Mouse (Mus musculus): ENCODE data around the gene Parn. TPM values are rescaled to one million over a fixed set of nuclear protein-coding genes. Genes with fewer than 3 reads are reported as not detected.

The Parn gene
- total RNA-seq, 2 experiments from 2014 or later, result 5.9 to 6.1 TPM

- no peak for DNase-seq
These were observed 117.3 kb downstream of the Parn start for GRCm38 (mm10) chr16:13550667-13551066.

GRCm38 (mm10) chr16:13549976-13550375 is 118.0 kb downstream of the Parn start:
- no peak for DNase-seq

GRCm38 (mm10) chr16:13541816-13542215 is 126.2 kb downstream of the Parn start:
- no peak for DNase-seq

- no peak for DNase-seq
These were observed 126.7 kb downstream of the Parn start for GRCm38 (mm10) chr16:13541121-13541747.

GRCm38 (mm10) chr16:13538933-13539648 is 128.9 kb downstream of the Parn start:
- no peak for DNase-seq

GRCm38 (mm10) chr16:13538213-13538932 is 129.6 kb downstream of the Parn start:
- no peak for DNase-seq

- DNase-seq, result no peak
These were observed 131.6 kb downstream of the Parn start for GRCm38 (mm10) chr16:13536404-13536803.

- DNase-seq, result no peak
These were observed 132.1 kb downstream of the Parn start for GRCm38 (mm10) chr16:13535856-13536255.

- no peak for DNase-seq
These were observed 135.1 kb downstream of the Parn start for GRCm38 (mm10) chr16:13532840-13533239.

GRCm38 (mm10) chr16:13531279-13531678 is 136.7 kb downstream of the Parn start:
- DNase-seq, result no peak

GRCm38 (mm10) chr16:13521359-13521758 is 146.6 kb downstream of the Parn start:
- DNase-seq, result peak; percentile 71

GRCm38 (mm10) chr16:13520301-13520700 is 147.7 kb downstream of the Parn start:
- DNase-seq, result no peak

- no peak for DNase-seq
These were observed 151.8 kb downstream of the Parn start for GRCm38 (mm10) chr16:13516214-13516613.

- DNase-seq, result no peak
These were observed 152.4 kb downstream of the Parn start for GRCm38 (mm10) chr16:13515524-13515923.

GRCm38 (mm10) chr16:13505055-13505454 is 162.9 kb downstream of the Parn start:
- peak; percentile 55 for DNase-seq

GRCm38 (mm10) chr16:13504476-13504875 is 163.5 kb downstream of the Parn start:
- no peak for DNase-seq

GRCm38 (mm10) chr16:13498923-13499322 is 169.0 kb downstream of the Parn start:
- no peak for DNase-seq

- DNase-seq, result peak; percentile 68
These were observed 174.0 kb downstream of the Parn start for GRCm38 (mm10) chr16:13493981-13494380.

GRCm38 (mm10) chr16:13492996-13493395 is 175.0 kb downstream of the Parn start:
- DNase-seq, result no peak

GRCm38 (mm10) chr16:13491776-13492175 is 176.2 kb downstream of the Parn start:
- no peak for DNase-seq
